Mouse (Mus musculus): Measurements from ENCODE around the gene Klhl1. TPM values are rescaled to one million over a fixed set of nuclear protein-coding genes. Genes with fewer than 3 reads are reported as not detected.

Klhl1 gene
- not detected for total RNA-seq (2023)

DNA sequence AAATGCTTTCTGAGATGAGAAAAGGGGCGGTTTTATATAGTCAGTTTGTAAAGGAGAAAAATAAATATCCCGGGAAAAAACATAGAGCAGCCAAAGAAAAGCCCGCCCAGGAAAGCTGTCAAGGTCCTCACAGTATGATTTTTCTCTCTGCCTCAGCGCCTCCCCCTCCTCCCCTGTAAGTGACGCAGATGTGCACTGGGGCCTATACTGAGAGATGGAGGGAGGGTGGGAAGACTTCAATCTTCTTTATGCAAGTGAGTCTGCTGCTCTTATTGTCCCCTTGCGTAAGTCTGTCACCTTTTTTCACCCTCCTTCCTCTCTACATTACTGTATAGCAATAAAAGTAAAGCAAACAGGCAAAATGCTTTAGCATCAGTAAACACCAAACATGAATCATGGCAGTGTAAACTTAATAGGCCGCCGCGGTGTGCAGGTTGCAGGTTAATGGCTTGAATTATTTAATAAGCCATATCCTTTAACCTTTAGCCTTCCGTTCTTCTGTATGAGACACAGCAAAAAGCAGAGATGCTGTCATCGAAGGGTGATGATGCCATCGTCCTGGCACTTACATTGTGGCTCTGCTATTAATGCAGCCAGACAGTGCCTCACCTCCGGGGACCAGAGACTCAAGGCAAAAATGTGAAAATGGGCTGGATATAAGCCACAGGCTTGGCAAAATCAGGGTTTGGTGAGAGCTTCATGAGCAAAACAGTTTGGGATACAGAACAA, at the start of gene Klhl1:
TSS of gene Klhl1 (minus strand) at position 149 of the 729 bp plus-strand sequence.

All from CD4-positive naive resting alpha-beta T cell, adult 57 days (primary cell).